7 mouse cellular contexts compared by ENCODE assay signal in genomic region chr7:131362615-131363300, GRCm38 (mm10). TPM values are rescaled to one million over a fixed set of nuclear protein-coding genes. Genes with fewer than 3 reads are reported as not detected.
DNase-seq lines count a peak whose midpoint lies in the region; ATAC-seq lines count a peak whose summit lies in the region.

2310057M21Rik (minus strand) TSS chr7:131362759.

- peak within 1 kb of the TSS; percentile 93 for H3K9ac ChIP-seq in intestine, embryonic 16.5 days (ENCODE audit: low read depth, low read length)
- peak within 1 kb of the TSS; percentile 75 for H3K9ac ChIP-seq in midbrain, embryonic 11.5 days (ENCODE audit: low read length)

- peaks cover 9% of the 10 kb centered on the region for H3K4me1 ChIP-seq in intestine, embryonic 16.5 days (ENCODE audit: control insufficient read depth, insufficient read depth, low read length)
- peaks cover 9% of the 10 kb centered on the region for H3K4me1 ChIP-seq in midbrain, embryonic 11.5 days (ENCODE audit: control insufficient read depth, insufficient read depth, low read length)

- H3K9me3 ChIP-seq in intestine, embryonic 16.5 days (ENCODE audit: control insufficient read depth, low read length): no peaks in the 10 kb centered on the region
- H3K9me3 ChIP-seq in midbrain, embryonic 11.5 days (ENCODE audit: control insufficient read depth, low read length): no peaks in the 10 kb centered on the region

- H3K27ac ChIP-seq in intestine, embryonic 16.5 days (ENCODE audit: low read length): peak within 1 kb of the TSS; percentile 96
- H3K27ac ChIP-seq in midbrain, embryonic 11.5 days (ENCODE audit: low read depth, low read length): peak within 1 kb of the TSS; percentile 77

- H3K4me3 ChIP-seq in intestine, embryonic 16.5 days (ENCODE audit: low read length): peak within 1 kb of the TSS; percentile 86
- H3K4me3 ChIP-seq in midbrain, embryonic 11.5 days (ENCODE audit: low read depth, low read length): peak within 1 kb of the TSS; percentile 55

- no peaks in the 10 kb centered on the region for H3K36me3 ChIP-seq in intestine, embryonic 16.5 days (ENCODE audit: control insufficient read depth, insufficient read depth, low read length)
- H3K36me3 ChIP-seq in midbrain, embryonic 11.5 days (ENCODE audit: control insufficient read depth, insufficient read depth, low read length): no peaks in the 10 kb centered on the region; the same call in 1 of the 2 replicates

- DNase-seq in adrenal gland, postnatal 10 days: peak; percentile 96
- peak; percentile 97 for DNase-seq in embryo, embryonic 9.5 days (ENCODE audit: extremely low spot score)
- DNase-seq in gastrocnemius, postnatal 4 days (ENCODE audit: low spot score in 2 of 2): peak; percentile 87 to 93
- peak; percentile 92 for DNase-seq in left cerebral cortex, postnatal 36 days (ENCODE audit: low spot score in 2 of 2)
- peak; percentile 99 for DNase-seq in midbrain, embryonic 11.5 days (ENCODE audit: low spot score, missing footprints)
- peak; percentile 78 for DNase-seq in spleen, adult 12 weeks (ENCODE audit: low spot score)

- ATAC-seq in intestine, embryonic 16.5 days: peak; percentile 97
- ATAC-seq in midbrain, embryonic 11.5 days (ENCODE audit: low FRiP score): peak; percentile 98

- WGBS in intestine, embryonic 16.5 days: under 1% methylated on average over 55 of the region's 55 CpGs
- WGBS in midbrain, embryonic 11.5 days: under 1% methylated on average over 55 of the region's 55 CpGs

- intact Hi-C loops in left cerebral cortex, postnatal 36 days (cut with DNase I): loop anchor here (2.0 kb wide), 1 partner anchor 48 kb away; the partner anchor contains the start of genes Acadsb and Ikzf5

- peak within 1 kb of the TSS; percentile 92 for H3K4me2 ChIP-seq in intestine, embryonic 16.5 days (ENCODE audit: low read depth, low read length)
- peak within 1 kb of the TSS; percentile 78 for H3K4me2 ChIP-seq in midbrain, embryonic 11.5 days

- H3K27me3 ChIP-seq in intestine, embryonic 16.5 days (replicated peaks; ENCODE audit: control insufficient read depth, insufficient read depth, low read length): no peaks in the 10 kb centered on the region
- 0 out of 2 replicates have a peak, but pooled peaks cover 3% of the 10 kb centered on the region for H3K27me3 ChIP-seq in midbrain, embryonic 11.5 days (ENCODE audit: control insufficient read depth, insufficient read depth, low read length)

RNA-seq across cellular contexts. Expression of gene 2310057M21Rik, which starts in this region (rescaled TPM):
- 10 to 100 TPM; 15.0 to 15.8 TPM for total RNA-seq in adrenal gland, postnatal 10 days (2021)
- 10 to 100 TPM; 13.7 to 19.7 TPM for total RNA-seq in gastrocnemius, postnatal 4 days (2021)
- polyA plus RNA-seq in intestine, embryonic 16.5 days (2015; fragmentation: Nextera tagmentation; extraction: Ambion mirVana): 20.0 TPM in 2 replicates
- 10 to 100 TPM; 29.6 to 31.2 TPM for total RNA-seq in left cerebral cortex, postnatal 36 days (2021)
- polyA plus RNA-seq in midbrain, embryonic 11.5 days (2014; fragmentation: Nextera tagmentation; extraction: Ambion mirVana): 18.6 and 23.9 TPM in 2 replicates

Comparison
In these comparisons a context has a peak if more than half of its experiments do, and no peak if none do; other contexts are left out.
1. Peak in every context shown above with its lines: DNase-seq, ATAC-seq, H3K4me3 ChIP-seq and H3K27ac ChIP-seq.